Mouse (Mus musculus) B cell, adult (primary cell): ENCODE measurements around the gene Dnttip2. TPM values are rescaled to one million over a fixed set of nuclear protein-coding genes. Genes with fewer than 3 reads are reported as not detected.

ENCODE experiments used
- total RNA-seq: library from RNA; stranded (reverse); gene quantifications from 4 replicates; pipeline ENCODE4 v1.2.4, GENCODE M21; 2023; ENCODE audit not compliant: inconsistent age

The Dnttip2 gene
- 98.1 to 118 TPM (median 110 TPM) in 4 replicates for total RNA-seq

DNA sequence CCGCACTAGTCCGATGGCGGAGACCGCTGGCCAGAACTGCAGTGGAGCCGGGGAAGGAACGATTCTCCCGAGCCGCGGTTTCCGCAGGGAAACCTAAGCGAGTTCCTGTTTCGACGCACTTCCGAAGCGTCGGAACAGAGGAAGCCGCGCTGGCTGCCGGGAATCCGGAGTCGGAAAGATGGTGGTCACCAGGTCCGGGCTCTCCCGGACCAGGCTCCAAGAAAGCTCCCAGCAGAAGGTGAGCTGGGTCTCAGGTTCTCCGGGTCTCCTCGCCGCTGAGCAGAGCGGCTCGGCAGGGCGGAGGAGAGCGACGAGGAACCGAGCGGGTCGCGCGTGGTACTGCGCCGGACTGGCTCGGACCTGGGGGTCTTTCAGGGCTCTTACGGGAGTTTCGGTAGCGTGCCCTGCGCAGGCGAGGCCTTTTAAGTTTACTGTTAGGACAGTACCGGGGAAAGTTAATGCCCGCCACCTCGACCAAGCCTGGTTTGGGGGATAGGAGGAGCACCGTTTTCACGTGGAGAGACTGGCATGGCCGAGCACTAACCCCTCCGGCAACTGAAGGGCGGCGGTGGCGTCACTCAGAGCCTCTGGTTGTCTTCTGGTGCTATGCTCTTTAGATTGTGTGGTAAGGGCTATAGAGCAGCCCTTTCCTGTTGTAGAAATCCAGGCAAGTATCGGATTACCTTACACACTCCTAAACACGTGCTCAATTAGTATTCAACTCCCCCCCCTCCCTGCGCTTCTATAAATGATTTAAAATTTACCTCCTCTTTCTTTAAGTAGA, at the start of gene Dnttip2:
Dnttip2 (plus strand) TSS at position 148 of the 784 bp plus-strand sequence.

DNA sequence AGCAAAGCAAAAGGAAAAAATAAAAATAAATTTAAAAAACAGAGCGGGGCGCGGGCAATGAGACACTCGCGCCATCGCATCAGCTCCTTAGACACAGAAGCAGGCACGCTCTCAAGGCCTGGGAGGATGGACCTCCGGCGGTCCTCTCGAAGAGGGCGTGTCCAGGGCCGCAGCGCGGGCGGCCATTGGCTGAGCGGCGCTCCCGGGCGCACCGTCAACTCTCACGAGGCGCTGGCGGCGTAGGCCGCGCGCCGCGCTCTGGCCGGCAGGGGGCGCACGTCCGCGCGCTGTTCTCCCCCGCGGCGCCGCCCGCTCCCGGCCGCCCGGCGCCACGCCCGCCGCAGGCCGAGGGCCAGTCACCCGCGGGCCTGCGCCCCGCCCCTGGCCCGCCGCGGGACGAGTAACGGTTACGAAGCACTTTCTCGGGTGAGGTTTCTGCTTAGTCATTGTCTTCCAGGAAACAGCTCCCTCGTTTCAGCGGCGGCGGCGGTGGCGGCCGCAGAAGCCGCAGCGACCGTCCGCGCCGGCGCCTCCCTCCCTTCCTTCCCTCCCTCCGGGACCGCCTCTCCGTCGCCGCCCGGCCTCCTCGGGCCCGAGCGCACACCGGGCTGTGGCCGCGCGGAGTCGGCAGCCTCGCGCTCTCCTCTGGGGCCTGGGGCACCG, 28.8 kb upstream of the Dnttip2 start, which contains the start of gene Gclm:
Gclm (plus strand) TSS at position 343 of the 663 bp plus-strand sequence.

DNA sequence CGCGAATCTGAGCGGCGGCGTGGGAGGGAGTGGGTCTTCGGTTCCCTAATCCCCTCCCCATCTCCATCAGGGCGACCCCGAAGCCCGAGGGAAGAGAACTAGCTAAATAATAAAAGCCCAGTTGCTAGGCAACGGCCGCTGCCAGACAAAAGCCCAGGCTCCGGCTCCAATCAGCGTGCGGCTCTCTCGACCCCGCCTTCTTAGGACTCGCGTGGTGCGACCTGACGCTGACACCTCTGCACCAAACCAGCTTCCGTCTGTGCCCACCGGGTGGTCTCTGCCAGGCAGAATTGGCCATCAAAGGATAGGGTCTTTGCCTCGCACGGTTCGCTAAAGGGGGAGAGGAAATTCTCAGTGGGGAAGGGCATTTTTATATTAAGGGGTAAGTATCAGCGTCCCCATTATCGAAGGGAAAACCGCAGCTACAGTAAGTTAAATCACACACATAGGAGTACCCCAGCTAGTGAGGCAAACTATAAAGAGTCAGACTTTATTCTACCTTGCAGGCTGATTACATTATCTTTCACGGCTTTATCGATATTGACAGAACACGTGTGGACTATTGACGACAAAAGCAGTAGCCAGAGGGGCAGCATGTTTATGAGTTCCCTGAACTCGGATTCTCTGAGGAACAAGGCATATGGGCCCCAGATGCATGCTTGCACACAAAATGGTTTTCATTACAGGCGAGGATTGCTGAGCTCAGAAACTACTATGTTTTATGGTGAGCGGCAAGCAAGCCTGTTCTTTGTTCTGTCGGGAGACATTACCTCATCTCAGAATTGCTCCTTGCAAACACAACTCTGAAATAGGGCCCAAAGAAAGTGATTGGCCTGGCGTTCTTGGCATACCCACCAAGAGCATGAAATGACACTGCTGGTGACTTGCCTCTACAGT, 20.0 kb downstream of the Dnttip2 start, which contains the start of gene Bcar3:
Bcar3 (plus strand) TSS at position 183 of the 897 bp plus-strand sequence.

Other genes starting within 250 kb of the Dnttip2 start
- not detected in 4 replicates for gene Abca4, start 229.9 kb upstream of the Dnttip2 start, total RNA-seq
- gene Gclm, start 28.8 kb upstream of the Dnttip2 start, total RNA-seq: 13.7 to 21.6 TPM (median 16.4 TPM) in 4 replicates
- gene Bcar3, start 19.7 kb downstream of the Dnttip2 start, total RNA-seq: 245 to 258 TPM (median 247 TPM) in 4 replicates